Mouse (Mus musculus): ENCODE results near the gene Rps8.
"Not testable (repeated sequence)": the region's sequence is repeated elsewhere in the genome, so short reads cannot be mapped to it uniquely, and the experiment has no call there.

Gene Rps8

DNA sequence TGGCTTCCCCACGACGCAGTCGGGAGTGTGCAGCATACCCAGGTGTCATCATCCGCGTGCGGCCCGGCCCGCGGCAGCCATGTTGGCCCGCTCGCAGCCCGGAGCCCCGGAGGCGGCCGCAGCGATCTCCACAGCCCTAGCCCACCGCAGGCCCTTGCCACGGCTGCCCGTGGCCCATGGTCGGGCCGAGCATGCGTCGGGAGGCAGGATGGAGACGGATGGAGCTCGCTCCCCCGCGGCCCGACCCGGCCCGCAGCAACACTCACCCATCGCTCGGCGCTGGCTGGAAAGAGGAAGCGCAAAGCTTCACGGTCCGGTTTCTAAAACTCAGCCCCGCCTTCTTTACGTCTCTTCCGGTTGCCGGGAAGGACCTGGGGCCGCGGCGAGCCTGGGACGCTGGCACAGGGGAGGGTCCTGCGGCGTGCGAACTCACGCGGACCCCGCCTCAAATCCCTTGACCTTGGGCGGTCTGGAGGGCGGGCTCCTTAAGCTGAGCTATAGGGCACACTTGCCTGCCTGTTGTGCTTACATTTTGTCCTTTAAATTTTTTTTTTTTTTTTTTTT lies at the start of gene Rps8:
TSS of gene Rps8 (minus strand) at position 452 of the 564 bp plus-strand sequence.
- DNase-seq (ENCODE audit: low read depth, low spot score) = peak; percentile 83

DNA sequence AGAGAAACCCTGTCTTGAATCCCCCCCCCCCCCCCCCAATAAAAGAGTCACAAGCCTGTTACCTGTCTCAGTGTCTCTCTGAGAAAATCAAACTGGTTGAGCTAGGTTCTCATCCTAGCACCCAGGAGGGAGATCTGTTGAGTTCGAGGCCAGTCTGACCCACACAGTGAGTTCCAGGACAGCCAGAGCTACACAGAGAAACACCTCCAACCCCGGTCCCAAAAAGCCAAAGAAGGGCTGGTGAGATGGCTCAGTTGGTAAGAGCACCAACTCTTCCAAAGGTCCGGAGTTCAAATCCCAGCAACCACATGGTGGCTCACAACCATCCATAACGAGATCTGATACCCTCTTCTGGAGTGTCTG lies 46.9 kb upstream of the Rps8 start:
- DNase-seq (ENCODE audit: low read depth, low spot score) = no peak

DNA sequence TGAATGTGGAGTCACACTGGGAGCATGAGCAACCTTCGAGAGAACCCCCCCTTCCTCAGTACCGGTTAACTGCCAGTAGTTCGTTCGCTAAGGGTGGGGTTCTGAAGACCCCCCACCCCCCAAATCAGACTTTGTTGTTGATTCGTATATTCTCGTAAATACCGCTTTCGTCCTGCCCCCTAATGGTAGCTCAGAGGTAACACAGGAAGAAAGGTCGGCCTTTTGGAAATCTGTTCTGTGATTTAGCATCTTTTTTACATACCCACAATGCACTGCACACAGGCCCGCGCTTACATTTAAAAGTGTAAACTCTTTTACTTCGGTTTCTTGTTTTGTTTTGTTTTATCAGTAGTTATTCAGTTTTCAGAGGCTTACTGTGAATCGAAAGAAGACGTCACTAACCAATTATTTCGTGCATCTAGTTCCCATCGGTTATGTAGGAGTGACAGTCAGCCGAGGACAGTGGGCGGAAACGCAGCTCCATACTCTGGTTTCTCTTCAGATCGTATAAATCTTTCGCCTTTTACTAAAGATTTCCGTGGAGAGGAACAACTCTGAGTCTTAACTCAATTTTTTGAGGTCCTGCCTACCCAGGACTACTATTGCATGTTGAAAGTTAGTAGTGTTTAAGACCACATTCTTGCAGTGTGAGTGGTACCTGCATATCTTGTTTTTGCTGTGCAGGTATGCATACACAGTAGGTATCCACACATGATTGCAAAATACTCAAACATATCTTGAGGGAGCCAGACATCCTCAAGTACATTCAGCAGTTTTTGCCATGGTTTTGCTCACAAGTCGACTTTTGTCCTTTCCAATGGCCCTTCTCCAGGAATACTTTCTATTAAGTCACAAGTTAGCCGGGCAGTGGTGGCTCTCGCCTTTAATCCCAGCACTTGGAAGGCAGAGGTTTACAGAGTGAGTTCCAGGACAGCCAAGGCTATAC lies 46.3 kb upstream of the Rps8 start:
- peak; percentile 35 for DNase-seq (ENCODE audit: low read depth, low spot score)

DNA sequence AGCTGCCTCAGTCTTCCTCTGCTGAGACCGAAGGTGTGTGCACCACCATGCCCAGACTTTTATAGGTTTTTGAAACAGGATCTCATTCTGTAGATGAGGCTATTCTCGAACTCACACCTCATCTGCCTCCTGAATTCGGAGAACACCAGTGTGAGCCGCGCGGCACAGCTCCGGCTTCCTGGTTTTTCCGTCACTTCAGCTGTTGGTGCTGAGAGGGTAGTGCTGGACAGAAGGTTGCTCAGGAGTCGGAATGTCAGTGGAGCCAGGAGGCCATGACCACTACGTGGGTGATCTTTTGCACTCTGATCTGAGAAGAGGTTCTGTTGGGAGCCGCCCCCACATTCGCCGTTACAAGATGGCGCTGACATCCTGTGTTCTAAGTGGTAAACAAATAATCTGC lies 35.8 kb upstream of the Rps8 start:
- no peak for DNase-seq (ENCODE audit: low read depth, low spot score)

GRCm38 (mm10) chr4:117190660-117191059 lies 34.6 kb upstream of the Rps8 start:
- DNase-seq (ENCODE audit: low read depth, low spot score) = no peak

DNA sequence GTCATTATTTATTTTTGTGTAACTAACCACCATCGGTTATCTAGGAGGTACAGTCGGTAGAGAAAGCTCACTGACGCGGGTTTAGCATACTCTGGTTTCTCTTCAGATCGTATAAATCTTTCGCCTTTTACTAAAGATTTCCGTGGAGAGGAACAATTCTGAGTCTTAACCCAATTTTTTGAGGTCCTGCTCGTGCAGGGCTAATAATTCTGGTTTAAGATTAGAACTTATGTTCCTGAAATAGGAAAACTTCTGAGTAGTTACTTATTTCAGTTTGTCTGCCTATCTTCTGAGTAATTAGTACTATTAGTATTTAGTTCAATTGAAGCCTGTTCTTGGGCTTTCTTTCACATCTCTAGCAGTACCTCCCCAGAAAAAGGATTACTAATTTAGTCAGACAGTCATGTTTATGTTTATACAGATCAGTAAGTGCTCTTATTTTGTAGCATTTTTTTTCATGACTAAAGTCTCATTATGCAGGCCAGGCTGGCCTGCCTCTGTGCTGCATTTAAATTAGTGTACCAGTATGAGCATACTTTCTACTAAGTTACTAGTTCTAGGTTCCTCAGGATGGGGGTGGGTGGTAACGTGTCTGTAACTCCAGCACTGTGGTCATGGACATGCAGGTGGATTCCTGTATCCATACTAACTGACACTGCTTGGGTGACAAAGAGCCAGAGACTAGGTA lies 34.0 kb upstream of the Rps8 start:
- DNase-seq (ENCODE audit: low read depth, low spot score) = peak; percentile 59

- DNase-seq (ENCODE audit: low read depth, low spot score) = peak; percentile 74
These were observed 33.4 kb upstream of the Rps8 start for GRCm38 (mm10) chr4:117189382-117189855.

GRCm38 (mm10) chr4:117188969-117189368 lies 32.9 kb upstream of the Rps8 start:
- no peak for DNase-seq (ENCODE audit: low read depth, low spot score)

- not testable (repeated sequence) for DNase-seq (ENCODE audit: low read depth, low spot score)
These were observed 26.7 kb upstream of the Rps8 start for GRCm38 (mm10) chr4:117182759-117183096.

DNA sequence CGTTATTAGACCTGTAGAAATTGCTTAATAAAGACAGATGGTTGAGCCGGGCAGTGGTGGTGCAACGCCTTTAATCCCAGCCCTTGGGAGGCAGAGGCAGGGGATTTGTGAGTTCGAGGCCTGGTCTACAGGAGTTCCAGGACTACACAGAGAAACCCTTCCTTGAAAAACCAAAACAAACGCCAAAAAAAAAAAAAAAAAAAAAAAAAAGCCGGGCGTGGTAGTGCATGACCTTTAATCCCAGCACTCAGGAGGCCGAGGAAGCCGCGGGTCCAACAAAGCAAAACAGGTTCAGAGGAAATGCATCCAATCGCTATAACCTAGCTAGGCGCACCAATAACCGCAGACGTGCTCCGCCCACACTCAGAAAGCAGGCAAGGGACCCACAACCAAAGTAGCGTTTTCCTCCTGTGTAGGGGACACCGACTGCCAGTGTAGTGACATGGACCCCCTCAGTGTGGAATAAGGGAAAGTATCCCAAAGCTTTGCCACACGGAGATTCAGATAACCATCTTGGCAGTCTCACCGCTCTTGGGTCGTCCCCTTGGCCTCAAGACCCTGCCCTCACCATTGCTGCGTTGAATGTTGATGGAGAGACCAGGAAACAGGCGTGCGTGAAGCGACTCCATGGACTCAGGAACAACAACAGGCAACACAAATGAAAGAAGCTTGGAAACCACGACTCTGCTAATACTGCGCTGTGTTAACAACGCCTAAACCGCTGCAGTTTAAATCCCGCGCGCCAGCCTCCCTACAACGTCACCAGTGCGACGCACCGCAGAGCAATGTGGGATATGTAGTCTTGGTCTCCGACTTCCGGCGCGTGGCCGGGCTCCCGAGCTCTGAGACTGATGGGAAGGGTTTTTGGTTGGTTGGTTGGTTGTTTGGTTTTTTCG lies 26.1 kb upstream of the Rps8 start, which contains the start of gene Kif2c:
TSS of gene Kif2c (minus strand) at position 777 of the 896 bp plus-strand sequence.
- DNase-seq (ENCODE audit: low read depth, low spot score) = peak; percentile 81

GRCm38 (mm10) chr4:117169936-117170335 lies 13.9 kb upstream of the Rps8 start:
- no peak for DNase-seq (ENCODE audit: low read depth, low spot score)

DNA sequence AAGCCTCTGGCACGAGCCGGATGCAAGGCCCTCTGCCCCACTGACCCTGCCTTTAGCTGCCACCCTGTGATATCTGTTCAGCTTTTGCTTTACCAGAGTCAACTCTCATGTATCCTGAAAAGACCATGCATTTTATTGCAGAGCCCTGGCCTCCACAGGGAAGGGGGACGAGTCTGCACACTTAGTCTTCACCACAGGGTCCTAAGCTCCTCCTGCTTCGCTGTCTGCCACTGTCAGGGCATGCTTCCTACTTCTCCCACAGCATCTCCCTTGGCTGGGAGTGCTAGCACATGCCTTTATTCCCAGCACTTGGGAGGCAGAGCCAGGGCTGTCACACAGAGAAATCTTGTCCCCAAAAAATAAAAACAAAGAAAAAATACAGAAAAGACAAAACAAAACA lies 5.1 kb upstream of the Rps8 start:
- DNase-seq (ENCODE audit: low read depth, low spot score) = no peak

GRCm38 (mm10) chr4:117159666-117160065 lies 3.6 kb upstream of the Rps8 start:
- no peak for DNase-seq (ENCODE audit: low read depth, low spot score)

DNA sequence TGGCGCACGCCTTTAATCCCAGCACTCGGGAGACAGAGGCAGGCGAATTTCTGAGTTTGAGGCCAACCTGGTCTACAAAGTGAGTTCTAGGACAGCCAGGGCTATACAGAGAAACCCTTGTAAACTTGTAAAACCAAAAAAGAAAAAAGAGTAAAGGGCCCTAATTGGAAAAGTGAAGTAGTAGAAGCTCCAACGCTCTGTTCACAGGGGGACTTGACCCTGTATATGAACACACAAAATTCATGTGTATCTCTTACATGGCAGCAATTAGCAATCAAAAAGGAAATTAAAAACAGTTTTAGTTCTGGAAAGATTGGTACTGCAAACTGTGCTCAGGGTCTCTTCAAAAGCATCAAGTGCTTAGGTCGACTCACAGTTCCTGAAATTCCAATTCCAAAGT lies 329 bp upstream of the Rps8 start:
- no peak for DNase-seq (ENCODE audit: low read depth, low spot score)

GRCm38 (mm10) chr4:117155020-117155791 lies 837 bp downstream of the Rps8 start:
- DNase-seq (ENCODE audit: low read depth, low spot score) = no peak

GRCm38 (mm10) chr4:117152714-117153113 lies 3.3 kb downstream of the Rps8 start:
- DNase-seq (ENCODE audit: low read depth, low spot score) = no peak

GRCm38 (mm10) chr4:117151416-117151815 lies 4.6 kb downstream of the Rps8 start:
- DNase-seq (ENCODE audit: low read depth, low spot score) = no peak

- DNase-seq (ENCODE audit: low read depth, low spot score) = no peak
These were observed 5.8 kb downstream of the Rps8 start for GRCm38 (mm10) chr4:117150212-117150733.

DNA sequence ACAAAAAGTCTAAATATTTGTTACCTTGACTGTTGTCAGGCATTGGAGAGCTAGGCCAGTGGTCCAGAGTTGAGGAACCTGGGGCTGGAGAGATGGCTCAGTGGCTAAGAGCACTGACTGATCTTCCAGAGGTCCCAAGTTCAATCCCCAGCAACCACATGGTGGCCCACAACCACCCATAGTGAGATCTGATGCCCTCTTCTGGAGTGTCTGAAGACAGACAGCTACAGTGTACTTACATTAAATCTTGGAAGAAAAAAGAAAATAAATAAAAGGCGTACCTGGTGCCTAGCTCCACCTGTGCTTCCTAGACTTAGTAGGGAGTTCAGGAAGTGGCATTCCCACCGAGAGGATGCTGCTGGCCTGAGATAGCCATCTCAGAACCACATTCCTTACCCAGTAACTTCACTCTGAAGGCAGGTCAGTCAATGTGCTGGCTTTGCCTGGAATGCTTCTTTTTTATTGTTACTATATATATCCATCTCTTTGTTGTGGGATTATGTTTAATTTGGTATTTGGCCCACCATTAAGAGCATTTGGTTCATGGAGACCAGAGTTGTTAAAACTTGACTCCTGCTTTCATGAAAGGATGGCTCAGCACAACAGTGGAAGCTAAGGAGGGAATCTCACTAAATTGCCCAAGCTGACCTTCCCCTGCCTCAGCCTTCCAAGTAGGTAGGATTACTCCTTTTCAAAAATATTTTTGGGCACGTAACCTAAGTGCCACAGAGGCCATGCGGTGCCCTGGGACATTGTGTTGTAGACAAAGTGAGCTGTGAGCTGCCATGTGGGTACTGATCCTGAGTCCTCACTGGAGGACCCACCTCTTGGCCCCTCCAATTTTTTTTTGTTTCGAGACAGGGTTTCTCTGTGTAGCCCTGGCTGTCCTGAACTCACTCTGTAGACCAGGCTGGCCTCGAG lies 6.5 kb downstream of the Rps8 start:
- no peak for DNase-seq (ENCODE audit: low read depth, low spot score)

Measured in telencephalon, adult 2 months (tissue).